Mouse (Mus musculus) macrophage (primary cell): ENCODE data around the gene Nt5c. TPM values are rescaled to one million over a fixed set of nuclear protein-coding genes. Genes with fewer than 3 reads are reported as not detected.

Experiments
- H3K27ac ChIP-seq: fragments of 350-480 bp; formaldehyde crosslinking; 2 replicates; pipeline ENCODE4 v1.9.0; 2021
- H3K36me3 ChIP-seq: fragments of 350-480 bp; formaldehyde crosslinking; 2 replicates; pipeline ENCODE4 v1.9.0; 2021; ENCODE audit errors: inconsistent target
- H3K4me3 ChIP-seq: fragments of 350-480 bp; formaldehyde crosslinking; 2 replicates; pipeline ENCODE4 v1.9.0; 2021; ENCODE audit errors: inconsistent target
- H3K79me2 ChIP-seq: fragments of 350-480 bp; formaldehyde crosslinking; 2 replicates; pipeline ENCODE4 v1.9.0; 2021; ENCODE audit errors: inconsistent target
- WGBS: methylation state at CpG from one replicate; pipeline ENCODE4 v1.1.7; 2026; ENCODE audit warnings: inconsistent platforms; ENCODE audit not compliant: missing documents; 5-methylcytosine and 5-hydroxymethylcytosine counted together
- polyA plus RNA-seq: library from polyadenylated mRNA; stranded (reverse); fragments of 250-400 nt; gene quantifications from 3 replicates; pipeline ENCODE4 v1.2.4, GENCODE M21; 2018; ENCODE audit warnings: inconsistent platforms

Nt5c gene
- polyA plus RNA-seq, 1 experiment from 2014 or later: 54.5 TPM

DNA sequence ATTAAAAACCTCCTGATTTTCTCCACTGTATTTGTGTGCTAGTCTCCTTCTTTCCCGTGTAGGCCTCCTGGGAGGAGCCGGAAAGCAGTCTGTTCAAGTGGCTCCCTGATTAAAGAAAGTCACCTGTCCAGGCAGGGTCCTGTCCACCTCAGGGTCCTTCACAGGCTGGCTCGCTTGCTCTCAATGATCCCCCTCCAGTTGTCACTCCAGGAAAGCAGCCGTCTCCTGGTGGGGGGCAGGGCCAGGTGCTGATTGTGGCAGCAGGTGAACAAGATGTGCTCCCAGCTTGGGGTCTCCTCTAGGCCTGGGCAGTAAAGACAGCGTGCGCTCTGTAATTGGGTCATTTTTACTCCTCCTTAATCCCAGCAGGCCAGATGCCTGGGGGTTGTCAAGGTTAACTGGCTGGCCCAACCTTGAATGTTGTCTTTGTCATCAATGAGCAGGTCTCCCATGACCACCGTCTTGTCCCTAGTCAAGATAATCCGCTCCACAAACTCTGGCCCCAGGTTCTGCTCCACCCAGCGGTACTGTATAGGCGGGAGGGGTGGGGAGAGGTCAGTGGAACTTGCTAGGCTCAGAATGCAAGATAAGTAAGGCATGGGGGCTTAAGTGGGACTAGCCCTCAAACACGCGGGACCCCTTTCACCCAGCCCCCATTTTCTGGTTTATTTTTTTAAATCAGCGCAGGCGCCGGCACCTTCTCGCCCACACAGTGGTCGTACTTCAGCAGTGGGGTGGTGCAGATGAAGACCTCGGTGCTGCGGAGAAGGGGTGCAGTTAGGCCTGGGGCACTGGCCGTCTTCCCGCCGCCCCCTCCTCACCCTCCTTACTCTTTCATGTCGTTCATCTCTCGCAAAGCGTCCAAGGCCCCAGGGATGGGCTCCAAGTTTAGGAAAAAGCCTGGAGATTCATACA lies 964 bp downstream of the Nt5c start:
- Histone ChIP-seq H3K27ac (peak overlapping the region; percentile 55), H3K4me3 (peak overlapping the region; percentile 57), H3K36me3 (peaks cover 15% of the 10 kb centered on the region; the same call in 1 of the 2 replicates), H3K79me2 (peaks cover 56% of the 10 kb centered on the region)
- WGBS: 56% methylated on average over 25 of the region's 25 CpGs

DNA sequence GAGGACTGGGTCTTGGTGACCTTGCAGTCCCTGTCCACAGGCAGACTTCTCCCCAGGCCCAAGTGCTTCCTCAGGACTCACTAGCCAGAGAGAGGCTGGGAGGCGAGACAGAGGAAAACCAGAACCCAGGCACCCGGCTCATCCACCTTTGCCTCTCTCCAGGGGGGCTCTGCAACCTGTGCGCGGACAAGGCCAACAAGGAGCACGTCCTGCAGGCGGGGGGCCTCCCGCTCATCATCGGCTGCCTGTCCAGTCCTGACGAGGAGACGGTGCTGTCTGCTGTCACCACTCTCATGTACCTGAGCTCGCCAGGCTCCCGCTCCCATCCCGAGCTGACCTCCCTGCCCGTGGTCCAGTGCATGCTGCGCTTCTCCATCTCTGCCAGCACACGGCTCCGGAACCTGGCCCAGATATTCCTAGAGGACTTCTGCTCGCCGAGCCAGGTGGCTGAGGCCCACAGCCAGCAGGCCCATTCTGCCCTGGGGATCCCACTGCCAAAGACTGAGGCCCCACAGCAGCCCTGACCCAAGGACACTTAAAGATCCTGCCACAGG lies 3.0 kb downstream of the Nt5c start:
- WGBS: 91% methylated on average over 8 of the region's 19 CpGs
- peaks cover 27% of the 10 kb centered on the region; the same call in 1 of the 2 replicates for H3K36me3 ChIP-seq
- no peak overlapping the region for H3K27ac ChIP-seq
- no peak overlapping the region for H3K4me3 ChIP-seq
- H3K79me2 ChIP-seq: peaks cover 76% of the 10 kb centered on the region

GRCm38 (mm10) chr11:115485155-115485554 lies 6.5 kb downstream of the Nt5c start:
- peaks cover 100% of the 10 kb centered on the region for H3K79me2 ChIP-seq
- WGBS: 99% methylated on average over 12 of the region's 12 CpGs
- peaks cover 41% of the 10 kb centered on the region; the same call in 1 of the 2 replicates for H3K36me3 ChIP-seq
- no peak overlapping the region for H3K27ac ChIP-seq
- H3K4me3 ChIP-seq: no peak overlapping the region

- peaks cover 100% of the 10 kb centered on the region for H3K79me2 ChIP-seq
- no peak overlapping the region for H3K4me3 ChIP-seq
- peaks cover 36% of the 10 kb centered on the region; the same call in 1 of the 2 replicates for H3K36me3 ChIP-seq
- H3K27ac ChIP-seq: no peak overlapping the region
- WGBS: 27% methylated on average over 6 of the region's 6 CpGs
These were observed 7.9 kb downstream of the Nt5c start for GRCm38 (mm10) chr11:115483726-115484125.

- Histone ChIP-seq H3K36me3 (peaks cover 35% of the 10 kb centered on the region; the same call in 1 of the 2 replicates), H3K27ac (no peak overlapping the region), H3K4me3 (no peak overlapping the region), H3K79me2 (peaks cover 97% of the 10 kb centered on the region)
- 86% methylated on average over 11 of the region's 11 CpGs for WGBS
These were observed 8.4 kb downstream of the Nt5c start for GRCm38 (mm10) chr11:115483278-115483677.

DNA sequence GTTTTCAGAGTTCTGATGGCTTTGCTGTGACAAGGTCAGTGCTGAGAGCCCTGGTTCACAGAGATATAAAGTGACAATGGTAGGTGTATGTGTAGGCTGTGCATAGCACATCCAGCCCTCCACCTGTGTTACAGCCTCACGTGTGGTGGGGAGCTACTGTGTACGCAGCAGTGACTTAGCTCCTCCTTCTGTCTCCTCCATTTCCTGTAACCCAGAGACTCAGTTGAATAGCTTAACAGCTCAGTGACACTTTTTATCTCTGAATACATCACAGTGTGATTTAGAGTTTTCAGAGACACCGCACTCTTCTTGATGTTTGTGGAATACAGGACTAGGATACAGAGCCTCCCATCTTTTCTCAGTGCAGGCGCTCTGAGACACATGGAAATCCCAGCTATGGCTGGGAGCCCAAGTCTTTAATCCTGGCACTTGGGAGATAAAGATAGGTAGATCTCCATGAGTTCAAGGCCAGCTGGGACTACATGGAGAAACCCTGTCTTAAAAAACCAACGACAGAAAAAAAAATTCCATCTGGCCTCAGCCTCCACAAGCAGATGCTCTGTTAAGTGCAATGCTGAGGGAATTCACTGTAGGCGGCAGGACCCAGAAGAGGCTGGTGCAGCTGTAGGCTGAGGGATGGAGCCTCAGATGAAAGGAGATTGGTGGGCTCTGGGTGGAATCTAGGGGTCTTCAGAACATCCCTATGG lies 10.0 kb downstream of the Nt5c start:
- peaks cover 86% of the 10 kb centered on the region for H3K79me2 ChIP-seq
- H3K36me3 ChIP-seq: peaks cover 35% of the 10 kb centered on the region; the same call in 1 of the 2 replicates
- no peak overlapping the region for H3K27ac ChIP-seq
- H3K4me3 ChIP-seq: no peak overlapping the region
- WGBS: 98% methylated on average over 6 of the region's 6 CpGs

- WGBS: 59% methylated on average over 9 of the region's 9 CpGs
- Histone ChIP-seq H3K36me3 (peaks cover 22% of the 10 kb centered on the region; the same call in 1 of the 2 replicates), H3K79me2 (peaks cover 66% of the 10 kb centered on the region), H3K4me3 (no peak overlapping the region; the same call in 1 of the 2 replicates), H3K27ac (peak overlapping the region; percentile 88)
These were observed 13.2 kb downstream of the Nt5c start for GRCm38 (mm10) chr11:115478296-115478938.

- Histone ChIP-seq H3K36me3 (peaks cover 19% of the 10 kb centered on the region; the same call in 1 of the 2 replicates), H3K4me3 (peak overlapping the region; percentile 89), H3K27ac (peak overlapping the region; percentile 88), H3K79me2 (peaks cover 56% of the 10 kb centered on the region)
- 19% methylated on average over 7 of the region's 7 CpGs for WGBS
These were observed 14.3 kb downstream of the Nt5c start for GRCm38 (mm10) chr11:115477388-115477787.

DNA sequence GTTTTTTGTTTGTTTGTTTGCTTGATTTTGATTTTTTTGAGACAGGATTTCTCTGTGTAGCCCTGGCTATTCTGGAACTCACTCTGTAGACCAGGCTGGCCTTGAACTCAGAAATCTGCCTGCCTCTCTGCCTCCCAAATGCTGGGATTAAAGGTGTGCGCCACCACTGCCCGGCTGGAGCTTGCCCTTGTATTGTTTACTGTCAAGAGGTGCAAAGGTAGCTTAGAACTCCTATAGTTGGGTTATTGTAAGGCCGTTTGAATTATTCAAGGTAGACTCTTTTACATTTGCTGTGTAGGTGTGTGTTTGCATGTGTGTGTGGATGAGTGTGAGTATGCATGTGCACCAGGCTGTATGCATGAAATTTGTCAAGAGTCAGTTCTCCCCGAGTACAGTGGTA lies 15.0 kb downstream of the Nt5c start:
- WGBS: 81% methylated on average over 4 of the region's 4 CpGs
- H3K27ac ChIP-seq: peak overlapping the region; percentile 88
- H3K36me3 ChIP-seq: peaks cover 14% of the 10 kb centered on the region; the same call in 1 of the 2 replicates
- peak overlapping the region; percentile 89 for H3K4me3 ChIP-seq
- H3K79me2 ChIP-seq: peaks cover 48% of the 10 kb centered on the region

DNA sequence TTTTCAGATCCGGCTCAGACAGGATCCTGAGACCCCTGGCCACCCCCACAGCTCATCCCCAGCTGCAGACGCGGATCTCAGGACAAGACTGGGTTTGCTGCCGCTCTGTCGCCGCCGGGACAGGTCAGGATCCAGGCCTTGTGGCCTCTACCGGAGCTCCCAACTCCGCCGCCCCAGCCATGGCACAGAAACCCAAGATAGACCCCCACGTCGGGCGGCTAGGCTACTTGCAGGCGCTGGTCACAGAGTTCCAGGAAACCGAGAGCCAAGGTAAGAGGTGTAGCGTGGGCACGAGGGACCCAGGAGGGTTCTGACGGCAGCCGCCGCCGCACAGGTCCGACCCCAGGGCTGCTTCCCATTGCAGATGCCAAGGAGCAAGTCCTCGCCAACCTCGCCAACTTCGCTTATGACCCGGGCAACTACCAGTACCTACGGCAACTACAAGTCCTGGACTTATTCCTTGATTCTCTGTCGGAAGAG lies 15.9 kb downstream of the Nt5c start:
- peak overlapping the region; percentile 89 for H3K4me3 ChIP-seq
- WGBS: under 1% methylated on average over 19 of the region's 28 CpGs
- H3K79me2 ChIP-seq: peaks cover 40% of the 10 kb centered on the region
- peak overlapping the region; percentile 88 for H3K27ac ChIP-seq
- peaks cover 9% of the 10 kb centered on the region; the same call in 1 of the 2 replicates for H3K36me3 ChIP-seq

GRCm38 (mm10) chr11:115475025-115475757 lies 16.5 kb downstream of the Nt5c start, which contains the start of gene Armc7:
Armc7 (plus strand) TSS chr11:115475667.
- peaks cover 8% of the 10 kb centered on the region; the same call in 1 of the 2 replicates for H3K36me3 ChIP-seq
- peak within 1 kb of the TSS; percentile 89 for H3K4me3 ChIP-seq
- peak within 1 kb of the TSS; percentile 88 for H3K27ac ChIP-seq
- WGBS: 6% methylated on average over 24 of the region's 26 CpGs
- peaks cover 34% of the 10 kb centered on the region for H3K79me2 ChIP-seq

DNA sequence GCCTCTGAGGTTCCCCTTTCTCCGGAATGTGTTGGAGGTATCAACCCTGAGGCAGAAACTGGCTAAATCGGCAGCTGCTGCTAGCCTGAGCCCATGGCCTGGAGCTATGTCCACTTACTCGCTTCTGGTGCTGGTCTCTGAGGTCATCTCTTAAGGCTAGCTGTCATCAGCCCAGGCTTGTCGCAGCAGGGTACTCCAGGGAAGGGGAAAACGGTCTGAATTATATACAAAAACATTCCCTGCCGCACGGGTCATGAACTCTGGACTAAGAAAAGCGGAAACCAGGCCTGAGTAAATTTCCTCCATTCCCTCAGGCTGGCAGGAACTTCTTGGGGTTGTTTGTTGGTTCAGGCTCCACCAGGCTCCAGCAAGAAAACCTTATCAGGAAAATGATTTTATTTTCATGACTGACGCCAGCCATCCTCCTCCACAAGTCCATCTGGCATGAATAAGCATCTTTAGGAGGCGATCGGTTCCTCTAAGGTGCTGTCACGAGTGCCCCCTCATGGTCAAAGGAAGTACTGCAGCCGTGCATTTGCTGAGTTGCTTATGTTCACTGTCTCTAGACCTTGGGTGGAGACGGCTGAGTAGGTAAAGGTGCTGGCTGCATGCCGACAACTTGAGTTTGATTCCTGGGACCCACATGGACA lies 17.9 kb downstream of the Nt5c start:
- peak overlapping the region; percentile 56 for H3K27ac ChIP-seq
- H3K4me3 ChIP-seq: no peak overlapping the region
- 14% methylated on average over 15 of the region's 15 CpGs for WGBS
- H3K36me3 ChIP-seq: no peaks in the 10 kb centered on the region
- H3K79me2 ChIP-seq: peaks cover 19% of the 10 kb centered on the region

DNA sequence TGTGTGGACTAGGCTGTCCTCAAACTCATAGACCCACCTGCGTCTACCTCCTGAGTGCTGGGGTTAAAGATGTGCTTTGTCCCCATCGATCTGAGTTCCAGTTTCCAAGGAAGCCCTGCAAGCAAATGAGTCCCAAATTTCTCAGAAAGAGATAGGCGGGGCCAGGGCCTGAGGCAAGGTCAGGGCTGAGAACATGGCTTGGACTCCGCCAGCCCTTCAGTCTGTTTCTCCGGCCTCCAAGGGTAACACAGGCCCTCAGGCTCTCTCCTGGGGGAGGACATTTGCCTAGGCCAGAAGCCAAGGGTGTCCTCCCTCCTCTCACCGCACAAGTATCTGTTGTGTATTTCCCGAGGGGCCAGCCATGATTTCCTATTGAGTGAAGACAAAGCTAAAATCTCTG lies 19.5 kb downstream of the Nt5c start:
- WGBS: 86% methylated on average over 7 of the region's 7 CpGs
- H3K27ac ChIP-seq: no peak overlapping the region
- no peaks in the 10 kb centered on the region for H3K36me3 ChIP-seq
- peaks cover 17% of the 10 kb centered on the region for H3K79me2 ChIP-seq
- no peak overlapping the region for H3K4me3 ChIP-seq
